Mouse (Mus musculus): ENCODE results near the gene Vash1.

DNA sequence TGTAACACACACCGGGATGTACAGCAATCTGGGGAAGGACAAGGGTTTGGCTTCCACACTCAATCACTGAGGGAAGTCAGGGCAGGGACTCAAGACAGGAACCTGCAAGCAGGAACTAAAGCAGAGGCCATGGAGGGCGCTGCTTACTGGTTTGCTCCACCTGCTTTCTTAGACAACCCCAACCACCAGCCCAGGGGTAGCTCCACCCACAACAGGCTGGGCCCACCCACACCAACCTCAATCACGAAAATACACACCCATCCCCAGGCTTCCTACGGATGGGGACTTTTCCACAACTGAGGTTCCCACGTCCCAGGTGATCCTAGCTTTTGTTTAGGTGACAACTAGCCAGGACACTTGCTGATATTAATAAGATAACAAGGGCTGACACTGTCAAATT lies 27.3 kb downstream of the Vash1 start:
- TF ChIP-seq CTCF (IDR thresholded peaks at IDR 0.05; ENCODE audit: borderline replicate concordance, insufficient read depth, low read length) (no peak), POLR2A (IDR thresholded peaks at IDR 0.05; ENCODE audit: low read depth, low read length) (no peak)
